Mouse (Mus musculus) kidney, adult 11 months (tissue): ENCODE measurements around the gene 1700102P08Rik.

Experiments used
- DNase-seq: peaks from one replicate; pipeline ENCODE4 v3.0.0; 2022

Gene 1700102P08Rik

DNA sequence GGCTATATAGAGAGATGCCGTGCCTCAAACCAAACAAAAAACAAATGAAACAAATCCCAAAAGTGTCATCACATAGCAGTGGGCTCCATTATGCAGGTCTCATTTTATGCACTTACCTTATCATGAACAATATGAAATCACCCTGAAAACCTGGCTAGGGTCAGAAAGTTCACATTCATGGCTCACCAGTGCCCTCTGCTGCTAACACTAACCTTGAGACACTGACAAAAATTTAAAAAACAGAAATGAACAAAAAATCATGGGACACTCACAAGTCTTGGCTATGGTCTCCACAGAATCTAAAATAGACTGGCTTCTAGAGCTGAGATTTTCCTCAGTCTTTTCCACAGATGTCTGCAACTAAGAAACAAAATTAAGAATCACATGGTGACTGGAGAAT lies 19.6 kb downstream of the 1700102P08Rik start:
- no peak for DNase-seq

DNA sequence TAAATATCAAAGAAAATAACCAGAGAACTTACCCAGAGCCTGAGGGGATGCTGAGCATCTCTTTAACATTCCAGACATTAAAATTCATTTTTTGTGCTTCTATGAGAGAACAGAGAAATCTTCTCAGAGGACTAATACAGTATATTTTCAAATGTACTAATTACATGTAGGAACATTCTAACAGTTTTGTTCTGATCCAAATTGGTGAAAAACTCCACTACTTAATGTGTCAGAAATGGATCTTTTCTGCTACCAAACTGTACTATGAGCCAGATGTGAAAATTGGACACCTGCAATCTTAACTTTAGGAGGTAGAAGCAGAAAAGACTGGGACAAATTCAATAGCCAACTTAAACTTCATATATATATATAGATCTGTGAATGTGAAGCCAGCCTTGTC lies 35.8 kb downstream of the 1700102P08Rik start, which contains the start of gene Ccdc36:
Gene Ccdc36, minus strand, starts transcription at position 101 of the 400 bp plus-strand sequence.
- DNase-seq: no peak

- DNase-seq: no peak
Observed at GRCm38 (mm10) chr9:108431431-108432067, 38.9 kb downstream of the 1700102P08Rik start.

DNA sequence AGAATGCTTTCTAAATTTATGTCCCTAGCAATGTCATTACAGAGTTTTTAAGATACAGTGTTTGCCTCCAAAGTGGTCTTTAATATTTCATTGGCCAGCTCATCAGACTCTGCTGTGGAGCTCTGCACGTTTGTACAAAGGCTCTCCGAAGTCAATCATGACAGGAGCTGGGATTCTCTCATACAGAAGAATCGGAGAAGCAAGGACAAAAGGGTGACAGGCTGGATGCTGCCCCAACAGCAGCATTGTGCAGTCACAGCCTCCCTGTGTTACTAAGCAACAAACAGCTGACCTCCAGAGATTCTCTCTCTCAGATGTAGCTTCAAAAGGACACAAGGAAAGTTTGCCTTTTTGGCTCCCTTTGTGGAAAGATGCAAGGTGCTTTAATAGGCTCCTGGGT lies 43.6 kb downstream of the 1700102P08Rik start, which contains the start of gene BC048562:
Gene BC048562, plus strand, starts transcription at position 301 of the 400 bp plus-strand sequence.
- DNase-seq: no peak

- DNase-seq: no peak
Observed at GRCm38 (mm10) chr9:108439176-108439575, 46.6 kb downstream of the 1700102P08Rik start.

DNA sequence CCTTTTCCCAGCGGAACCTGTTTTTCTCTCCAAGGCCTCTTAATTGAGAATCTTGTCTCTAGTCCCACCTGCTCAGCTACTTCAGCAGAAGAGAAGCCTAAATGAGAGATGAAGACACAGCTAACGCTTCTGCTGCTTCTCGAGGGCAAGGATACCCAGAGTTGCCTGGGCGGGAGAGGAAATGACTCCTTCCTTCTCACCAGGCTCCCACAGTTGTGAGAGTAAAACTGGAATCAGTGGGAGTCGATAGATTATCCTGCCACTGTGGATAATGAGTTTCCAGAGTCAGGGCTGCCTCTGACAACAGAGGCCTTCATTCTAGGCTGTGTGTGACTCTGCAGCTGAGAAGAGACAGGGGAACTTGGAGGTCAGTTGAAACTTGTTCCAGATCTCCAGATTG lies 47.9 kb downstream of the 1700102P08Rik start:
- DNase-seq: no peak

GRCm38 (mm10) chr9:108441236-108441919 lies 48.8 kb downstream of the 1700102P08Rik start:
- DNase-seq: no peak

DNA sequence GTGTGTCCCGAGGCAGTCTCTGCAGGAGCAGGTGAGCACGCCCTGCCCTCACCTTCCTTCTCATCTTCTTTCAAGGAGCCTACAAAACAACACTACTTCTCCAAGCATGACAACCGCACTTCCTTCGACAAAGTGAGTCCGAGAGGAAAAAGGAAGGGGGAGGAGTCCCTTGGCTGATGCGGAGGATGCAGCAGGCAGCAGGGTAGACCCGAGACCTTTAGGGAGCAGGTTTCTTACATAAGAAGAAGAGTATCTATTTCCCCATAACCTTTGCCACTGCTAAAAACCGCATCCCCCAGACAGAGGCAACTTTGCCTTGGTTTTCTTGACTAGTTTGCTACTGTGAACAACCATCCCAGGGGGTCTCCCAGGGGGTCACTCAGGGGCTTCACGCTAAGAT lies 52.5 kb downstream of the 1700102P08Rik start:
- DNase-seq: no peak

DNA sequence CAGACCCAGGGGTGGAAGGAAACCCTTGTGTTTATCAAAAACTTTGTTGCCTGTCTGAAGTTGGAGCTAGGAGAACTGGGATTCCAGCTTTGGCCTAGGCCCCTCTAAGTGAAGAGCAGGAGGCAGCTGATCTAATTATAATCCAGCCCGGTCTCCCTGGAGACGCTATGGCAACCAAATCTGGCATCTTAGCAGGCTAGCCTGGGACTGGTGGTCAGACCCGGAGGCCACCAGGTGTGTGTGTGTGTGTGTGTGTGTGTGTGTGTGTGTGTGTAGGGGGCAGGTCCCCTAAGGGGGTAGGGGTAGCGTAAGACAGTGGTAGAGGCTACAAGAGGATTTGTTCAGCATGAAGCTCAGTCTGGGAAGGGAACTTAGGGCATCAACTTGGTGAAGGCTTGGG lies 57.3 kb downstream of the 1700102P08Rik start:
- DNase-seq: no peak

DNA sequence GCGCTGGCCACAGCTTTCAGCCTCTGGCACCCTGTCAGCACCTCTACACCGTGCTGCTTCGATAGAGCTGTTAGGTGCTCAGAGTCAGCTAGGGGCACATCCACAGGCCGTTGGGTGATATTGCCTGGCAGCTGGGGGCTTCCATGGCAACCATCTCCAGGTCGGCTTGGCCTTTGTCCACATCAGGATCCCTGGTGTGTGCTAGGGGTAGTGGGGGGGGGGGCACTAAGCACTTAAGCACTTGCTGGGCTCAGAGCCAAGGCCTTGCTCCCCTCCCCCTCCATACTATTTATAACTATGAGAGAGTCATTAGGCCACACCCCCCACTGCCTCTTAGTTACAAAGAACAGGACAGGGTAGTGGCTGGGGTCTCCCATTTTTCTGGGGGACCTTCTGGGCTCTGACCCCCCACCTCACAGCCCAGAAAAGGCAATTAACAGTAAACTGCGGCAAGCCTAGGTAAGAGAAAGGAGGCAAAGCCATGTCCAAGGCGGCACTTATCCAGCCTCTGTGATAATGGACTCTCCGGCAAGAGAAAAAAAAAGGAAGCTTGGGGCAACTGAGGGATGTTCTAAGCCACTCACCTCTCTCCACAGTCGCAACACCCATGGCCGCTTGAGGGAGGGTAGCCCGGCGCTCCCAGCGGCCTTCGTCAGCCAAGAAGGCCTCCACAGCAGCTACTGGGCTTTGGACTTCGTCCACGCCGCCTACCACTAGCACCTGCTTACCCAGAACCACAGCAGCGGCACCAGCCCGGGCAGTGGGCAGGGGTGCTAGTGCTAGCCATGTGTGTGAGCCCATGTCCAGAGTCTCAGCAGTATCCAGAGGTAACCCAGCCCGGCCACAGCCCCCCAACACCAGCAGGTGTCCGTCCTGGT lies 57.9 kb downstream of the 1700102P08Rik start:
- DNase-seq: no peak

- DNase-seq: no peak
Observed at GRCm38 (mm10) chr9:108451170-108451493, 58.5 kb downstream of the 1700102P08Rik start.

DNA sequence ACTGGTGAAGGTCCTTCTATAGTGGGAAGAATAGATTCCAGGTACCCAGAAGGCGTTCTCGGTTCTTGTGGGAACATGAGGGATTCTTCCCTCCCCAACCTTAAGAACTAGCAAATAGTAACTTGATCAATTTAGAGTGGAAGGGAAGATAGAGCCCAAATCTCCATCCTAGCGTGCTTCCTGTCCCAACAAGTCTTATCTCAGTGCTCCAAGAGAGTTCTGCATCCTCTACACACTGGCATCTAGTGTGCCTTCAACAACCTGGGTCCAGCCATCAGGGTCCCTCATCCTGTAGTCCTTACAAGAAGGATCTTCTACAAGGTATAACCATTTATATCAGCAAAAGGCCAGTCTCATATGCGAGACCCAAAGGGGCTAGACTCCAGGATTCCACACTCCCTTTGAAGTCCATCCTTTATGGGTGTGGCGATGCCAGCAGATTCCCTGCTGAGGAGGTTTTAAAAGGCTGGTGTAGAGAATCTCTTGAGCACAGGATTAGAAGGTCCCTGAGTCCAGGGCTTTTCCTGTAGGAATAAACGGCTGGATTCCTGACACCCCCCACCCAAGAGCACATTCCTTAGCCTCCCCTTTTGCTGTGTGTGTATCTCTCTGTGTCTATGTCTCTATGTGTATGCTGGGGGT lies 59.0 kb downstream of the 1700102P08Rik start:
- no peak for DNase-seq

- DNase-seq: peak; percentile 78
Observed at GRCm38 (mm10) chr9:108452291-108452906, 59.8 kb downstream of the 1700102P08Rik start.

GRCm38 (mm10) chr9:108452911-108453310 lies 60.3 kb downstream of the 1700102P08Rik start:
- DNase-seq: no peak

DNA sequence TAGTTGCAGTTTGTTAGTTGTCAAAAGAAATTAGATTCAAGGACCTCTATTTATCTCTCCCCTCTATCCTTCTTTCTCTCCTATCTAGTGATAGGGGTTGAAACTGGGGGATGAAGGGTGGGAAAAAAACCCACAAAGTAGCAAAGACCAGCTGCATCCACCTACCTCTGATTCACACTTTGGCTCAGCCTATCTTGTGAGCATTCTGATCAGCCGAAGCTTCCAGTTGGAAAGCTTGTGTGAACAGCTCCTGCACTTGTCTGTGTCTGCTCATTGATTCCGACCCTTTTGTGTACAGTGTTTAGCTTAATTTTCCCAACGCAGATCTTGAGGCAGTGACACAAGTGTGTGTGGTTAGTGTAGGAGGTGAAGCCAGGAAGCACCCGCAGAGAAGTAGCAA lies 60.9 kb downstream of the 1700102P08Rik start:
- DNase-seq: no peak

DNA sequence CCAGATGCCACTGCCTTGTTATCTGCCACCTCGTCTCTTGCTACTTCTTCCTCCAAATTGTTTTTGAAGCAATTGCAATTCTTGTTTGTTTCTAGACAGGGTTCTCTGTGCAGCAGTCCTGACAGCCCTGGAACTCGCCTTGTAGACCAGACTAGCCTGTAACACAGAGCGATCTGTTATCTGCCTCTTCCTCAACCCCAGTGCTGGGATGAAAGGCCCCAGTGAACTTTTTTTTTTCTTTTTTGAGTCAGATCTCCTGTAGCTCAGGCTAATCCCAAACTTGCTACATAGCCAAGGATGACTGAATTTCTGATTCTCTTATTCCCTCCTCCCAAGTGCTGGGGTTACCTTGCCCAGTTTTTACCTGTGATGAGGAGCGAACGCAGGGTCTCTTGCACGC lies 61.8 kb downstream of the 1700102P08Rik start:
- no peak for DNase-seq

DNA sequence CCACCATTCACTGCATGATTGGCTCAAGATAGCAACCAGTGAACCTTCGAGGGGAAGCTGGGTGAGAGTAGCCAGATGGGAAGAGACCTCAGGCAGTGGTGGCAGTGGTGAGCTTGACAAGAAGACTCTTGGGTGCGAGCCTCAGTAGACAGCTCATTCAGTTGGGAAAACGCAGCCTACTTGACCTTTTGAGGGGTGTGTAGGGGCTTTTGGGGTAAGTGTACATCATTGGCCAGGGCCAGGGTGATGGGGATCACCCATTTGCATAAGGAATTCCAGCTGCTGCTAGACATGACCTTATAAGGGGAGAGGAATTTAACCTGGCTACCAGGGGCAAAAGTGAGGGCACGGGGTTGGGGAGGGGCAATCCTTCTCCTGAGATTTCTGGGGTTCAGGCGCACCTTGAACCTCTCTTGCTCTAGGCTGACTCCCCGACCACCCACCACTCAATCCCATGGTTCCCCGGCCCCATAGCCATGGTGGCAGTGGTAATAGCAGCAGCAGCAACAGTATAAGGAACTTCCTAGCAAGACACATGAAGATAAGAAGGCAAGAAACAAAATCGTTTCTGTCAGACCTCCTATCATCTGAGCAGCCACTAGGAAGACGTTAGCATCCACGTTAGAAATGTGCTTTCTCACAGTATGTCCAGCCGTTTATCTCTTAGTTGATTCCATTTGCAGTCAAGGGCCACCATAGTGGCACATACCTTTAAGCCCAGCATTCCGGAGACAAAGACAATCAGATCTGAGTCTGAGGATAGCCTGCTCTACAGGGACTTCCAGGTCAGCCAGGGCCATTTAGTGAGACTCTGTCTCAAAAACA lies 63.4 kb downstream of the 1700102P08Rik start:
- no peak for DNase-seq

- no peak for DNase-seq
Observed at GRCm38 (mm10) chr9:108456953-108457352, 64.3 kb downstream of the 1700102P08Rik start.

GRCm38 (mm10) chr9:108459939-108460318 lies 67.3 kb downstream of the 1700102P08Rik start:
- DNase-seq: no peak
